Mouse (Mus musculus) lung, postnatal 10 days (tissue): ENCODE measurements around the gene Prune1.
"Not testable (repeated sequence)": the region's sequence is repeated elsewhere in the genome, so short reads cannot be mapped to it uniquely, and the experiment has no call there.

ENCODE experiments used
- DNase-seq: peaks from one replicate; pipeline ENCODE4 v3.0.0; 2021

The Prune1 gene

DNA sequence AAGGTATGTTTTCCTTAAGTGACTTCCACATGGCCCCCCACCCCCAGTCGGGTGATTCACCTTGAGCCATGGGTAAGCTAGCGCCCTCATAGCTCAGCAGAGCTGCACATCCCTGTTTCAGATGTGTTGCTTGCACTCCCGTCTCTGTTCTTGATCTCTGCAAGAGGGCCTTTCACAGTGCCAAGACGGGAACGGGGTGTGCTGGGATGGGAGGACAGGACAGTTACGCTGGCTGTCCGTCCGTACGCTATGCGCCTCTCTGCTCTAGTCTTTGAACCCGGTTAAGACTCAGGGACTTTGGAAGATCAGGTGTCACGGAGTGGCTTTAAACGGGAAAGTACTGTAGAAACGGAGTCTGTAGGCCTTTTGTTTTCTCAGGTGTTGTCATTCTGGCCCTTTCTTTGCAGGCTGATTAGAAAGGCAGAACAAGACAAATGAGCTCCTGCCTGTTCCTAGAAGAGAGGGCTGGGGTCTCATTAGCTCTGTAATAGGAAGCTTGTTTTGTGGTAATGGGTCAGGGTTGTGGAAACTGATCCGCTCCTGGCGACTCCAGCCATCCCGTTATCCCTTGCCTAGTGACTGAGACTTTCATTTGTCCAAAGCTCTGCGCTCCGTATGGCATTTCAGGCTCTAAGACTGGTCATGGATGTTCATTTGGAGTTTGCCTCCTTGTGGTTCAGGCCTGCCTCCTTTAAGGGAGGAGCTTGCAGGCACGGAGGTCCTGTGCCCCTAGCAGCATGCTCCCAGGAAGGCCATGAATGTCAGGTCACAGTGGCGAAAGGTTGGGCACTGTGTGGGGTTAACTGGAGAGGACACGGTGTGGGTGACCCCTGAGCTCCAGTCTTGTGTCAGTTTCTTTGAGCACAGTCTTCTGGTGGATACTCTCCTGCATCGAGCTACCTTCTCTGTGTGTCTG, 46.2 kb downstream of the Prune1 start:
- no peak for DNase-seq

DNA sequence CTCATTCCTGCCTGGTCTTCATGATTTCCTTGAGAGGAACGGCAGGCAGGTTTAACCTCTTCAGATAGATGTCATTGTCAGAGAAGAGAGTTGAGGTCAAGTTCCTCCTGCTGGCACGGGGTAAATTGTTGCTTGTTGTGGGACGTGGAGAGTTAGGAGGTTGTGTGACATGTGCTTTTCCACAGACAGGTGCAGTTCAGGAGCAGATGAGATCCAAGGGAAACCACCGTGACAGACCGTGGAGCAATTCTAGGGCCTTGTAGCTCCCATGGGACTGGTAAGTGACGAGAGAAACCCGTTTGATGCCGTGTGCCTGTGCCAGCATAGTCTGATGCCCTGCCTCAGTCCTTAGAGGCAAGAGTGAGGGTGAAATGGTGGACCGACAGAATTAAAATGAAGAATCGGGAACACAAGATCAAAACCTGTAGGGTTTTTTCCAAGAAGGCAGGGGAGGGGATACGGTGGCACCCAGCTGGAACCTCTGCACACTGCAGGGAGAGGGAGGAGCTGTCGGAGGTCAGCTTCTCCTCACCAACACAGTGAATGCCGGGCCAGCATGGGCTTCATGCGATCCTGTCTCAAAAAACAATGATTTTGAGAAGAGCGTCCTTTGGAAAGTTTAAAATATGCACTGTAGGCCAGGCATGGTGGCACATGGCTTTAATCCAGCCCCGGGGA, 48.4 kb downstream of the Prune1 start:
- no peak for DNase-seq

DNA sequence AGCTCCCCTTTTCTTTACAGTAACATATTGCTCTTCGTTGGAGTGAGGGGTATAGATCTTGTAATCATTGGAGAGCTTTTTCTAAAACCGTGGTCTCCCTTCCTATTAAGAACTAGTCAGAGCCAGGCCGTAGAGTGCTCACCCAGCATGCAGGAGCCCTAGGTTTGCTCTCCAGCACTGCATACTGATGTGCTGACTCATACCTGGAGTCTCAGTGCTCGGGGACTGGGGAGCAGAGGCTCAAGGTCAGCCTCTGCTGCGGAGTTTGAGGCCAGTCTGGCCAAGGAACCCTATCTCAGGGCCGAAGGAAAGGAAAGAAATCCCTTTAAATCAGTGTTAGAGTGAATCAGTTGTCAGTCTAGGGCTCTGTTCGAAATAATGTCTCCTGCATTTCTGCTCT, 49.1 kb downstream of the Prune1 start:
- DNase-seq: no peak

DNA sequence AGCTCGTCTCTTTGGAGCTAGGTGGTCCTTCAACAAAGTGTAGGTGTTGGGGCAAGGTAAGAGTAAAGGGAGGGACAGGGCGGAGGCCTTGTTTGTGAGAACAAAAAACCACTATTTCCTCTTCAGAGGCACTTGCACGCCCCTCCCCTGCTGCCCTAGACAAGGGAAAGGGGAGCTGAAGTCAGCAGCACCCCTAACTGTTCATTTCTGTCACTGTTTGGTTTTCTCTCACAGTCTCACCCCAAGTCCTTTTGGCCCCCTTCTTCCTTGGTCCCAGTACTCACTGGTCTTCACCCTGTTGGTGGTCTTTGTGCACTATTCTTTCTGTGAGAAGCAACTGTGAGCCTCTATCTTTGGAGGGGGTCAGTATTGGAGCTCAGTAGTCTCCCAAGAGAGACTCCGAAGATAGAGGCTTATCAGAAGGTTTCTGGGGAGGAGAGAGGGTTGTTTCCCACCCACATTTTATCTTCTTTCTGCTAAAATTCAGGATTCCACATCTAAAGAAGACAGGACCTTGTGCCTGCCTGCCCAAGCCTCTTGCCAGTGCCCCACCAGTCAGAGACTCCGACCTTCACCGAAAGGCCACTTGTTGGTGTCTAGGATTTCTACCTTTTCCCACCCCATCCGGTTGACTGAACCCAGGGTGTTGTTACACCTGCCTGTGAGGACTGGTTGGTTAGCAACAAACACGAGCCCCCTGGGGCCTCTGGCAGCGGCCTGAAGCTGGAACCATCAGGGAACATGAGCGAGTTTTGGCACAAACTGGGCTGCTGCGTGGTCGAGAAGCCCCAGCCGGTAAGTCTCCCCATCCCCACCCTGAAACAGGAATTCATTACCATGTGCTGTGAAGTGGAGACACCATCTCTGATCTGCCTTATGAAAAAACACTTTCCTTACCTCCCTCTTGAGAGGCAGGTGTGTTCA, 50.3 kb downstream of the Prune1 start, which contains the start of gene Mllt11:
Gene Mllt11 (minus strand): TSS at position 874 of the 924 bp plus-strand sequence.
- peak; percentile 40 for DNase-seq

DNA sequence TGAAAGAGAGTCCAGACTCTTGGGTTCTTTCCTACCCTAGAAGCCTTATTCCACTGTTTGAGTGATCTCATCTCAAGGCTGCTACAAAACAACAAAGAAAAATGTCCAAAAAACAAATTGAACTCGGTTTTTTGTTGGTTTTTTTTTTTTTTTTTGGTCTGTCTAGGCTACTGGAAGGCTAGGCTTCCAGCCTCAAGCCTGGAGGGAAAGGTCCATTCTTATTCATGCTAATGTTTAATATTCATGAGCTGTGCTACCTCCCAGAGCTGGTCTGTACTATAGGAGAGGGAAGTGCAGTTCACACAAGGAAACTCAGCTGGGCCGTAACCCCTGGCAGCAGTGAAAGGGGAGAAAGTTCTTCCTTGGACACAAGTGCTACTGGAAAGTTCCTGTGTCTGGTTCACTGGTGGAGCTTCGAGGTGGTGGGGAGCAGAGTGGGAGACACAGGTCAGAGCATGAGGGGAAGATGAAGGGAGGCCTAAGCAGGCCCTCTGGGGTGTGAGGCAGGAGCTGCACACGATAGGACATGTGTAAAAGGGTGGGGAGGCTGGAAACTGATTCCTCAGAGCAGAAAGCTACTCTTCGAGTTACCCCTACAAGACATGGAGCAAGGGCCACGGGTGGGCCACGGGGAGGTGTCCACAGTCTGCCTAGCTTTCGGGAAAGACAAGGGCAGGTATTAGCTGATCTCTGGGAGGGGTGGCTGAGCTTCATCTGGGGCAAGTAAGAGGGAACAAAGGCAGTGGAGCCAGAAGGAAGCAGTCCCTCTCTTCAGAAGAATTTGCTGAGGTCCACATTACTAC, 51.2 kb downstream of the Prune1 start:
- no peak for DNase-seq

DNA sequence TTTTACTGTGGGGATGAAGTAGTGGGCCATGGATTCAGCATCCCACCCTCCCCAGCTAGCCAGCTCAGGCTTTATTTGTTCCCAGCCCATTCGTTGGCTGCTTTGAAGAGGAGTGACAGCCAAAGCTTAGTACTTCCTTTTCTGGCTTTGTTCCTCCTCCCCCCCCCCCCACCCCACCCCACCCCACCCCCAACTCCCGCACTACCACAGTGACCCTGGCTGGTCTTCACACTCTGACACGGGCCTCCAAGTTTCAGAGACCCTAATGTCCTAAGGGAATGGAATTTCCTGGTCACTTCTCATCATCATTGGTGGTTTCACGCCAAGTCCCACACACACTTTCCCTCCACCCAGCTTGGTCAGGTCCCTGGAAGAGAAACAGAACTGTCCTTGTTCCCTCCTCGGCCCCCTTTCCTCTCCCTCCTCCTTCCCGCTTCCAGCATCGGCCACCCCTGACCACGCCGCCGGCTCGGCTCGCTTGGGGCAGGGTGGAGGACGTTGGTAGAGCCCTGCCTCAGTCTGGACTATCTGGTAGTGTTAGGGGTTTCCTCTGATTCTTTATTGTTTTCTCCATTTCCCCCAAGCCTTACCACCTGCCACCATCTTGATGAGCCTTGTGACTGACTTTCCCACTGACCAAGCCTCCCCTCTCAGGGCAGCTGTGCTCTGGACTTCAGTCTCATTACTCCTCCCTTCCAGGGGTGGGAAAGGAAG, 51.9 kb downstream of the Prune1 start:
- peak; percentile 72 for DNase-seq

DNA sequence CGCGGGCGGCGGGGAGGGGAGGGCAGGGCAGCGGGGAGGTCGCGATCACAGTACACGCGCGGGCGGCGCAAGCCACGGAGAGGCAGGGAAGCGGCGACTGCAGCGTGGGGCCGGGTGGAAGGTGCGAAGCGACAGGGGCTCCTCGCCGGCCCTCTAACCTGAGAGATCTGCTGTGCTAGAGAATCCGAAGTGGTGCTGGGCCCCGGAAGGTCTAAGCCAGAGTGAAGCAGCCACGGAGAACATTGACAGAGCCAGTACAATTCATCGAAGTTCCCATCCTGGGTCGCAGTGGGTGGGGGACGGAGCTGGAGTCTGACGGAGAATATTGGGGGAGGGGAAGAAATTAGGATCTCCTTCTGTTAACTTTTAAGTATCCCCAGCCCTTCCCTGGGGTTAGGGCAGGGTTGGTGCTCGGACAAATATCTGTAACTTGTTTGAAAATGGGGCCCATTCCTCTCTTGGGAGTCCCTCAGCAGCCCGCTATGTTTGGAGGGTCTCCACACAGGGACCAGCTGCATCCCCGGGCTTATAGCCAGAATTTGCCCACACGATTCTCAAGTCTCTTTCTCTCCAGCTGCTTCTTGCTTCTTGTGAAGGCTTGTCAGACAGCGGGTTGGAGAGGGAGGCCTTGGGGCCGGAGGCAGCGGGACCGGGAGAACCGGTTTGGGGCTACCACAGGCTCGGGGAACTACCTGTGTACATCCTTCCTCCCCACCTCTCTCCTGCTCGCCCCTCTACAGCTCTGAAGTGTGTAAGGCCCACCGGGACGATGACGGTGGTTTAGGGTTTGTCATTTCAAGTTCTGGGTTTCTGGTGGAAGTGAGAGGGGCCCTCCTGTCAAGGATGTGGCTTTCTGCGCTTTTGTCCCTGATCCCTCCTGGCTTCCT, 52.7 kb downstream of the Prune1 start:
- DNase-seq: peak; percentile 63

DNA sequence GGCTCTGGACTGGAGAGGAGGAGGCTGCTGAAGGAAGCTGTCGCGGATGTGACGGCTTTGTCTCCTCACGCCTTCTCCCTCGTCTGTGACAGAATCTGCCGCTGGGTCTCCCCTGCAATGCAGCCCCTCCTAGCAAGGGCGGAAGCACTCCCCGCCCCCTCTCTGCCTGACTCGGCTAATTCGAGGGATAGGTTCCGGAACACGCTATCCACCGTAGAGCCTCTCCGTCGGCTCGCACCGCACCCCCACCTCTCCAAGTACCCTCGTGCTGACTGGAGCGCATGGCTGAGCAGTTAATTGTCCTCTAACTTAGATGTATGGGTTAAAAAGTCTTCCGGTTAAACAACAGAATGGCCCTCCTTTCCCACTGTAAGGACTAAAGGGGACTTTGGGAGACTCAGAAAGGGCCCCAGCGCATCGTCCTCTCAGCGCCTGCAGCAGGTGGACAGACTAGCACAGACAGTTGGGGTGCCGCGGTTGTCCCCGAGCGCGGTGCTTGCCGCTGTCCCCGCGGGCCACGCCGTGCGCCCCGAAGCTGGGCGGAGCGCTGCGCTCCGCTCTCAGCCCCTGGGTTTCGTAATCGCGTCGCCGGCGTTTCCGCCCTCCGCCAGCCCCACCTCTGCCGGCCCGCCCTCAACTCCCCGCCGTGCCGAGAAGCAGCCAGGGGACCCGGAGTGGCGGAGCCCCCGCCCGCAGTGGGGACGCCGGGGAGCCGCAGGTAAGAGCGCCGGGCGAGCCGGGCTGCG, 53.6 kb downstream of the Prune1 start, which contains the start of gene Cdc42se1:
Gene Cdc42se1 (plus strand): TSS at position 585 of the 746 bp plus-strand sequence.
- peak; percentile 92 for DNase-seq

DNA sequence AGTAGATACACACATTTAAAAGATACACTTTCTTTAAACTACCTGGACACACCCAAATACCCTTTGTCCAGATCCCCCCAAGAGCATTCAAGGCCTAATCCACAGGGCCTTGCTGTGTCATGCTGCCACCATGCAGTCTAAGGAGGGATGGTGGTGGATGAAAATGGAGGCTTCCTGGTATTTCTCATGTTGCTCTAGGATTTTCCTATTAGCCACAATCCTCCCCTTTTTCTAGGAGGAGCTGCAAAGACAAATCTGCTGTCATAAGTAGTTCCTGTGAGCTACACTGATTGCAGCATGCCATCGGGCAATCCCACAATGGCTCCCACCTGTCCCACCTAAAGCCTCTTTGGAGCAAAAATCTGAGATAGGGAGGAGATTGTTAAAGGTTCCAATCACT, 54.7 kb downstream of the Prune1 start:
- DNase-seq: no peak

DNA sequence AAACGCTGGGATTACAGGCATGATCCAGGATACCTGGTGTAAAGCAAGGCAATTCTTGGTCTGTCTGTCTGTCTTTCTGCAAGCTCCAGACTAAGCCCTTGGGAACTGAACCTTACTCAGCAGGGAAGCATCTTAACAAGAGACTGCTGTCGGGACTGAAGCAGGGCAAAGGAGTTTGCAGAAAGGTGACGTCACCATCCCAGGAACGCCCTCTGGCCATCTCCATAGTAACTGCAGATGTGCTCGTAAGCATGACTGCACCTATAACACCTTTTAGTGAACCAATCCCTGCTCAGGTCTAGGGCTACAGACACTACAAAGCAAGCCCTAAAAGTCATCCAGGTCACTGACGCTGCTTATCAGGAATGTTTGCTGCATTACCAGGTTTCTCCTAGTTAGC, 57.6 kb downstream of the Prune1 start:
- no peak for DNase-seq

DNA sequence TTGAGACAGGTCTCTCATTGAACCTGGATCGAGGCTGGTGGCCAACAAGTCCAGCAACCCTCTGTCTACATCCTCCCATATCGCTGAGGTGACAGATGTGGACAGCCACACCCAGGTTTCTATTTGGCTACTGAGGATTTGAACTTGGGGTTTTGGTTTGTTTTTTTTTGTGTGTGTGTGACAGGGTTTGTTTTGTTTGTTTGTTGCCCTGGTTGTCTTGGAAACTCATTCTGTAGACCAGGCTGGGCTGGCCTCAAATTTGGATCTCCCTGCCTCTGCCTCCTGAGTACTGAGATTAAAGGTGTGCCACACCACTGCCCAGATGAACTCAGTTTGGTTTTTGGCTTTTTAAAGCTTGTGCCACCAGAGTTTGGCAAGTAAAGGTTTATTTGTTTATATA, 58.8 kb downstream of the Prune1 start:
- DNase-seq: no peak

DNA sequence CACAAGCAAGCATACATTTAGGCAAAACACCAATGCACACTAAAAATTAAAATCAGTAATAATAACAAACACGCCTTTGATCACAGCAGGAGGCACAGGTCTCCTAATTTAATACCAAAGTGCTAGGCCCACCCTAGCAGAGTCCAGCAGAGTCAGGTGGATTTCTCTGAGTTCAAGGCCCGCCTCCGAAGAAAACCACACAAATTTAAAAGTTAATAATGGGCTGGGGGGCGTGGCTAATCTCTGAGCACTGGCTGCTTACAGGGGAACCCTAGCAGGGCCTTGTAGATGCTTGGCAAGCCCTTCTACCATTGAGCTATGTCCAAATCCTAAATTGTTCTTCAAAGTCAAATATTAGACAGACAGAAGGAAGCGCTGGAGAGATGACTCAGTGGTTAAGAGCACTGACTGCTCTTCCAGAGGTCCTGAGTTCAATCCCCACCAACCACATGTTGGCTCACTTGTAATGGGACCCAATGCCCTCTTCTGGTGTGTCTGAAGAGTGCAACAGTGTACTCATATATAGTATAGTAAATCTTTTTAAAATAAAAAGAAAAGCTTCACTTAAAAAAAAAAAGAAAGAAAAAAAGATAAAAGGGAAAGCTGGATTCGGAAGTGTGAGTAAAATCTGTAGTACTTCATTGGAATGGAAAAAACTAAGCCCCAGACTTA, 63.3 kb downstream of the Prune1 start:
- no peak for DNase-seq

DNA sequence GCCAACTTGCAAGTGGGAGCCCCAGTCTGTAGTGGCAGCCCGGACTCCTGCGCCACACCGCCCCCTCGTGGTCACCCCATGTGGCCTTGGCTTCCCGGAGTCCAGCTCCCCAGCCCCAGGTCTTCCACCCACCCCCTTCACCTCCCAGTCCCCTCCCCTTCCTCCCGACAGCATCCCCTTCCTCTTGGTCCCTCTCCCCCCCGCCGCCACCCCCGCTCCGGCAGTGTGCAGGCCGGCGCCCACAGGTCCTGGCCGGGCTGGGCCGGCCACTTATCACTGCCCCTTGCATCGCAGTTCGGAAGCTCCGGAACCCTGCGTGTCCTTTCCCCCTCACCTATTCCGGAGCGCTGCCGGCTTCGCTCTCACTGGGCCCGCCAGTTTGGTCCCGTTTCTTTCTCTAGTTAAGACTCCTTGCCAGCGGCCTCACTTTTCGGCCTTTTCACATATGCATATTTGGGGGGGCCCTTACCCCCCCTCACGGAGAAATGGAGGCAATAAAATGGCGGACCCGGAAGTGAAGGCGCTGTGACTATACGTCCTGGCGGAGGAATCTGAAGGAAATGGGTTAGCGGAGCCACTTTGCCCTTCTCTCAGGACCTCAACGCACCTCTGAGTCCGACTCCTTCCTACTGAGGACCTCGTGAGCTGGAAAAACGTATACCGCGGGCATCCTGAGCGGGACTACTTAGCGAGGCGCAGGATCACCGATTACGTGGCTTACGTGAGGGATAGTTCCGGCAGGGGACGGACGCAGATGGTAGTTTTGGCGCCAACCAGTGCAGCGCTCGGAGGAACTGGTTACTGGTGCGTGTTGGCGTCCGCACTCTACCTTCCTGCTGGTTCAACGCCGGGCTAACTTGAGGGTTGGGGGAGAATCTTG, 64.4 kb downstream of the Prune1 start, which contains the start of gene Gabpb2:
Gene Gabpb2 (minus strand): TSS at position 662 of the 880 bp plus-strand sequence.
- DNase-seq: peak; percentile 98

DNA sequence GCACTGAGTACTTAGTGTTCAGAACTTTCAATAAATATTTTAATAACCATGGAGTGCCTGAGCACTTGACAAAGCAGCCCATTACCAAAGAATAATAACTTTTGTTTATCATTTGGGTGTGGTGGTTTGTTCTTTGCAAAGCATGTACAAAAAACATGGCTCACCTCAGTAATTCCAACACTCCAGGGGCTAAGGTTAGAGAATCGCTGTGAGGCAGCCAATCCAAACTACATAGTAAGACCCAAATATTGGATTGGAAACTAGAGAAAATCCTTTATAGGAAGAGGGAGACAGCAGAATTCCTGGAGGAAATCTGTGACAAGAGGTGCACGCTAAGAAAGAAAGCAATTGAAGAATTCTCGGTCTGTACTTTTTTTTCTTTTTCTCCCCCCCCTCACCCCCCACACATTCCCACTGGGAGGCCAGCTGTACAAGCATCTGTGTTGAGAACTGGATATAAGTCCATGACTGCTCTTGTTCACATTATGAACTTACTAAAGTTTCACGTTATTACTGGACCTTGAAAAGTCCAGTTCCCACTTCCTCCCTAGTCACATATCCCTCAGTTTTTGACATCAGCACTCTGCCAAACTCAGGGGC, 65.1 kb downstream of the Prune1 start:
- DNase-seq: no peak

DNA sequence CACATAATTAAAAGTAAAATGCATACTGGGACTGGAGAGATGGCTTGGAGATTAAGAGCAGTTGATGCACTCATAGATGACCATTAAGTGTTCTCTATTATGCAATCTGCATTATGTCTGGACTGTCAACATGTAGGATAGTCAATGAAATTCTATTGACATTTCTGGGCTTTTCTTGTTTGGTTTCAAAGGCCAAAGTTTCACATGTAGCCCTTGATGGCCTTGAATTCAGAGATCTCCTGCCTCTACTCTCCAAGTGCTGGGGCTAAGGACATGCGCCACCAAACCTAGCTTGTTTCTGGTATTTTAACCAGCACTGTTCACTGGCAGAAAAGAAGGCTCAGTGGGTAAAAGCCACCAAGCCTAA, 68.3 kb downstream of the Prune1 start:
- DNase-seq: no peak

DNA sequence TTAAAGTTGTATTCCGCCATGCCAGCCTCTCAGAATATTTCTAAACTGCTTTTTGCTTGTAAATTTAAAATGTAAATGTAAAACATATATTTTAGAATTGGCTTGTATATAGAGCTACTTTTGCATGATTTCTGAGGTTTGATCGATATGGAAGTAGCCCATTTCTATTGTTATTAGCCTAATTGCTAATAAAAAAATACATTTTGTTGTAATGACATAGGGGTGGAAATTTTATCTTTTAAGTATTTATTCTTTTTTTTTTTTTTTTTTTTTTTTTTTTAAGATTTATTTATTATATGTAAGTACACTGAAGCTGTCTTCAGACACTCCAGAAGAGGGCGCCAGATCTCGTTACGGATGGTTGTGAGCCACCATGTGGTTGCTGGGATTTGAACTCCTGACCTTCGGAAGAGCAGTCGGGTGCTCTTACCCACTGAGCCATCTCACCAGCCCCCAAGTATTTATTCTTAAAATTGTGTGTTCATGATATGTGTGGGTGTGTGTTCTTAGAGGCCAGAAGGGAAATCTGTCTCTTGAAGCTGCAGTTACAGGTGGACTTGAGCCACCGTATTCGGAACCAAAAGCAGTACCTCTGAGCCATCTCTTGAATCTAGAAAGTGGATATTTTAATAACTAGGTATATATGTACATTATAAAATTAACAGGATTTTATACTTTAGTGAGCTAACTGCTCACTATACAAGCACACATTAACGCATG, 68.8 kb downstream of the Prune1 start:
- not testable (repeated sequence) for DNase-seq

DNA sequence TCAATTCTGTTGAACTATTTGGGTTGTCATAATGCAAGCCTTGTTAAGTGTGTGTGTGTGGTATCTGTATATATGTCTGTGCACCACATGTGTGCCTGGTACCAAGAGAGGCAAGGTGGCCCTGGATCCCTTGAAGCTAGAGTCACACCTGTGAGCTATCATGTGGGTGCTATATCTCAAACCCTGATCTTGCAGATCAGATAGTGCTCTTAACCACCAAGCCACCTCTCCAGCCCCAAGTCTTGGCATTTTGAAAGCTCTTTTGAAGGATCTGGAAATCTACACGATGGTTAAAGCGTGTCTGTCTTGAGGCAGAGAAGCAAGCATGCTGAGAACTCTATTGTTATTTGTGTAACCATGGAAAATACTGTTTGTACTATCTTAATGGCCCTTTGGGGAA, 71.3 kb downstream of the Prune1 start:
- DNase-seq: no peak
